In the genomic region with DNA sequence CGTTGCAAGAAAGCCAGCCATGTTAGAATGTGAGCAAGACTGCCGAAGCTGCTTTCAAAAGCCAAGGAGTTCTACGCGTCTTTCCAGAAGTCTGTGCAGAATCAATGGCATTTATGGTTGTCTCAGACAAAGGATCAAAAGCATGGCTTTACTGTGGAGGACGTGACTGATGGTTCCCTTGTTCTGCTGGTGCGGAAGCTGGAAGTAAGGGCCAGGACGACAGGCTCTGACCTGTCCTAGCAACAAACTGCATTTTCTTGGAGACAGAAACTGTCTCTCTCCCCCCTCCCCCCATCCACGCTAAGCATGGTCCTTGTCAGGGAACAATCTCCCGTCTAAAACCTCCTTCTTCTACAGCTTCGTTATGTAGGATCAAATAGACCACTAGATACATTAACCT, we compare ENCODE assay signal across 11 mouse cellular contexts.
DNase-seq lines count a peak whose midpoint lies in the region; ATAC-seq lines count a peak whose summit lies in the region.
"Had no signal": no experiment of that assay in that cellular context is flagged by ENCODE, and none has a peak within 500 bp of the region (broad histone marks: within the 10 kb centered on the region; RNA-seq: fewer than 3 reads in every experiment).

No protein-coding gene starts in this region.

- intact Hi-C loops in heart, postnatal 14 days (cut with DNase I), result no loop called here

- H3K9me3 ChIP-seq in heart, embryonic 14.5 days (ENCODE audit: control insufficient read depth, low read length), result no peaks in the 10 kb centered on the region
- H3K9me3 ChIP-seq in hindbrain, embryonic 12.5 days (replicated peaks), result no peaks in the 10 kb centered on the region
- H3K9me3 ChIP-seq in midbrain, embryonic 16.5 days (replicated peaks; ENCODE audit: control insufficient read depth, low read length, poor library complexity, severe bottlenecking), result no peaks in the 10 kb centered on the region

- H3K36me3 ChIP-seq in heart, embryonic 14.5 days (ENCODE audit: control insufficient read depth, insufficient read depth, low read length), result no peaks in the 10 kb centered on the region
- no peaks in the 10 kb centered on the region for H3K36me3 ChIP-seq in hindbrain, embryonic 12.5 days
- H3K36me3 ChIP-seq in midbrain, embryonic 16.5 days (ENCODE audit: control insufficient read depth, insufficient read depth, low read length), result no peaks in the 10 kb centered on the region

- no peak for DNase-seq in heart, postnatal 14 days
- DNase-seq in embryo, embryonic 10 days (ENCODE audit: low spot score), result peak; percentile 75
- DNase-seq in urinary bladder, adult 18-20 months (ENCODE audit: low spot score in 2 of 2), result no peak
- DNase-seq: heart, adult 2 months had no signal

- no peak overlapping the region for H3K4me3 ChIP-seq in heart, embryonic 14.5 days (ENCODE audit: control insufficient read depth in 1 of 2, insufficient read depth in 1 of 2, low read depth in 1 of 2, low read length in 2 of 2)
- H3K4me3 ChIP-seq in hindbrain, embryonic 12.5 days, result peak overlapping the region; percentile 14; the same call in 1 of the 2 replicates
- H3K4me3 ChIP-seq in midbrain, embryonic 16.5 days (ENCODE audit: low read depth, low read length), result peak overlapping the region; percentile 21
- H3K4me3 ChIP-seq: heart, adult 2 months had no signal

- WGBS in heart, embryonic 14.5 days, result 45% methylated on average over 10 of the region's 10 CpGs
- 19% methylated on average over 10 of the region's 10 CpGs for WGBS in hindbrain, embryonic 12.5 days
- 5% methylated on average over 10 of the region's 10 CpGs for WGBS in midbrain, embryonic 16.5 days

- 0 out of 2 replicates have a peak overlapping the region, but pooled peaks have one; percentile 11 for H3K4me2 ChIP-seq in heart, embryonic 14.5 days (ENCODE audit: low read length)
- H3K4me2 ChIP-seq in hindbrain, embryonic 12.5 days (replicated peaks), result peak overlapping the region; percentile 50
- H3K4me2 ChIP-seq in midbrain, embryonic 16.5 days (ENCODE audit: low read length), result peak overlapping the region; percentile 46

- no peak overlapping the region for H3K27ac ChIP-seq in heart, embryonic 14.5 days (replicated peaks in 1 of 2; ENCODE audit: control insufficient read depth in 1 of 2, insufficient read depth in 1 of 2, low read depth in 2 of 2, low read length in 2 of 2)
- H3K27ac ChIP-seq in hindbrain, embryonic 12.5 days, result no peak overlapping the region
- no peak overlapping the region for H3K27ac ChIP-seq in midbrain, embryonic 16.5 days (ENCODE audit: low read length)
- H3K27ac ChIP-seq: heart, adult 2 months; macrophage had no signal

- H3K4me1 ChIP-seq in heart, embryonic 14.5 days (ENCODE audit: control insufficient read depth in 2 of 2, insufficient read depth in 2 of 2, low read length in 2 of 2), result no peaks in the 10 kb centered on the region
- H3K4me1 ChIP-seq in hindbrain, embryonic 12.5 days, result peaks cover 7% of the 10 kb centered on the region
- H3K4me1 ChIP-seq in midbrain, embryonic 16.5 days (ENCODE audit: control insufficient read depth, insufficient read depth, low read length), result no peaks in the 10 kb centered on the region

- no peak for ATAC-seq in heart, embryonic 14.5 days (ENCODE audit: insufficient number of reproducible peaks, insufficient read depth, low FRiP score, low read depth)
- peak; percentile 73; the same call in 1 of the 2 replicates for ATAC-seq in hindbrain, embryonic 12.5 days (ENCODE audit: low FRiP score)
- ATAC-seq in midbrain, embryonic 16.5 days, result peak; percentile 84
- ATAC-seq in frontal cortex, adult (ENCODE audit: low TSS enrichment), result no peak
- no peak for ATAC-seq in CD4-positive, CD25-positive, alpha-beta regulatory T cell, adult 4 months

- no peak overlapping the region for H3K9ac ChIP-seq in heart, embryonic 14.5 days (ENCODE audit: low read length)
- no peak overlapping the region for H3K9ac ChIP-seq in hindbrain, embryonic 12.5 days
- peak overlapping the region; percentile 49; the same call in 1 of the 2 replicates for H3K9ac ChIP-seq in midbrain, embryonic 16.5 days (ENCODE audit: low read depth, low read length)

- H3K27me3 ChIP-seq in heart, embryonic 14.5 days (ENCODE audit: control insufficient read depth, insufficient read depth, low read length), result no peaks in the 10 kb centered on the region
- no peaks in the 10 kb centered on the region for H3K27me3 ChIP-seq in hindbrain, embryonic 12.5 days
- no peaks in the 10 kb centered on the region for H3K27me3 ChIP-seq in midbrain, embryonic 16.5 days (ENCODE audit: control insufficient read depth, insufficient read depth, low read depth, low read length)
- H3K27me3 ChIP-seq: CH12.LX had no signal

Comparison
In these comparisons a context has a peak if more than half of its experiments do, and no peak if none do; other contexts are left out.
1. ATAC-seq: peak in hindbrain, embryonic 12.5 days (single experiment) and midbrain, embryonic 16.5 days (single experiment); none in heart, embryonic 14.5 days (single experiment), frontal cortex, adult (single experiment) and CD4-positive, CD25-positive, alpha-beta regulatory T cell, adult 4 months (single experiment).
2. H3K4me3 ChIP-seq: peak in hindbrain, embryonic 12.5 days (single experiment) and midbrain, embryonic 16.5 days (single experiment); none in heart, embryonic 14.5 days (0 of 2).
3. Peak in every context shown above with its lines, with median percentiles within 50 percentile points of each other: H3K4me2 ChIP-seq.